Mouse (Mus musculus) induced T-regulatory cell, adult 2 months (primary cell): ENCODE measurements around the gene Tmed5.
"Not testable (repeated sequence)": the region's sequence is repeated elsewhere in the genome, so short reads cannot be mapped to it uniquely, and the experiment has no call there.

ENCODE experiments used
- DNase-seq: peaks from one replicate; pipeline ENCODE4 v3.0.0-alpha.2; 2012; ENCODE audit warnings: low read depth

Tmed5 gene

GRCm38 (mm10) chr5:108132441-108133243 is at the start of gene Tmed5, which contains the start of gene Ccdc18:
Gene Tmed5 (minus strand): TSS chr5:108132620.
Gene Ccdc18 (plus strand): TSS chr5:108132875.
- DNase-seq: peak; percentile 99

- peak; percentile 50 for DNase-seq
Measured at GRCm38 (mm10) chr5:108163695-108164094, 31.3 kb upstream of the Tmed5 start.

GRCm38 (mm10) chr5:108160796-108161195 is 28.4 kb upstream of the Tmed5 start:
- DNase-seq: no peak

- no peak for DNase-seq
Measured at GRCm38 (mm10) chr5:108152592-108152991, 20.2 kb upstream of the Tmed5 start.

- peak; percentile 79 for DNase-seq
Measured at GRCm38 (mm10) chr5:108131849-108132440, 475 bp downstream of the Tmed5 start.

- DNase-seq: peak; percentile 16
Measured at GRCm38 (mm10) chr5:108120221-108120900, 12.1 kb downstream of the Tmed5 start.

GRCm38 (mm10) chr5:108117693-108118092 is 14.7 kb downstream of the Tmed5 start:
- no peak for DNase-seq

GRCm38 (mm10) chr5:108109346-108109745 is 23.1 kb downstream of the Tmed5 start:
- DNase-seq: no peak

GRCm38 (mm10) chr5:108104306-108104705 is 28.1 kb downstream of the Tmed5 start:
- no peak for DNase-seq

- DNase-seq: no peak
Measured at GRCm38 (mm10) chr5:108100196-108100595, 32.2 kb downstream of the Tmed5 start.

GRCm38 (mm10) chr5:108097676-108098075 is 34.7 kb downstream of the Tmed5 start:
- DNase-seq: no peak

GRCm38 (mm10) chr5:108092731-108093130 is 39.7 kb downstream of the Tmed5 start:
- DNase-seq: not testable (repeated sequence)

GRCm38 (mm10) chr5:108085440-108085839 is 47.0 kb downstream of the Tmed5 start:
- no peak for DNase-seq

GRCm38 (mm10) chr5:108082380-108082779 is 50.0 kb downstream of the Tmed5 start:
- DNase-seq: peak; percentile 52

GRCm38 (mm10) chr5:108079603-108080002 is 52.8 kb downstream of the Tmed5 start:
- DNase-seq: no peak

- DNase-seq: no peak
Measured at GRCm38 (mm10) chr5:108076833-108077540, 55.4 kb downstream of the Tmed5 start.

GRCm38 (mm10) chr5:108076241-108076640 is 56.2 kb downstream of the Tmed5 start:
- DNase-seq: peak; percentile 35

GRCm38 (mm10) chr5:108072301-108072700 is 60.1 kb downstream of the Tmed5 start:
- no peak for DNase-seq

GRCm38 (mm10) chr5:108065465-108066411 is 66.7 kb downstream of the Tmed5 start, which contains the start of gene Mtf2:
Gene Mtf2 (plus strand): TSS chr5:108065674.
- DNase-seq: peak; percentile 98

- DNase-seq: no peak
Measured at GRCm38 (mm10) chr5:108060413-108060812, 72.0 kb downstream of the Tmed5 start.
